ENCODE assay signal across 30 mouse cellular contexts in the genomic region with DNA sequence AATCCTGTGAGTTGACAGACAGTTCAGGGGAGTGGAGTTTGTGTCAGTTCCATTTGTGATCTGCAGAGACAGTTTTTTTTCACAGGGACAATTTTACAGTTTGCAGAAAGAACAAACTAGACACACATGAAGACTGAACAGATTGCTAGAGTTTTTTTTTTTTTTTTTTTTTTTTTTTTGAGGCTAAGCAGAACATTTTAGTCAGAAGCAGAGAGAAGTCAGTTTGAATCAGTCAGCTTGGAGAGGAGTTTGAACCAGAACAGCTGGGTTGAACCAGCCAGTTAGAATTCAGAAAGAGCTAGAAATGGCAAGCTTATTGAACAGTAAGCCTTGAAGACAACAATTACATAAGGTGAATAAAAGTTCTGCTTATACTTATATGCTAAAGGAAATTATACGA.
"Had no signal": no experiment of that assay in that cellular context is flagged by ENCODE, and none has a peak within 500 bp of the region (broad histone marks: within the 10 kb centered on the region; RNA-seq: fewer than 3 reads in every experiment).

No protein-coding gene starts in this region.

- H3K9me3 ChIP-seq: heart, embryonic 15.5 days; intestine, embryonic 15.5 days had no signal

- H3K4me3 ChIP-seq: heart, embryonic 12.5 days; heart, embryonic 13.5 days; heart, embryonic 15.5 days; hindbrain, embryonic 10.5 days; hindbrain, embryonic 12.5 days; hindbrain, embryonic 13.5 days; hindbrain, embryonic 15.5 days; intestine, embryonic 15.5 days; kidney, embryonic 15.5 days; layer of hippocampus, adult 2 months; left cerebral cortex, adult 2 months had no signal

- DNase-seq: heart, postnatal 10 days; heart, postnatal 14 days; heart, postnatal 36 days; heart, postnatal 4 days; kidney, adult 11 months; kidney, adult 18-20 months; kidney, adult 2 months; kidney, adult 8-10 months; kidney, adult 9 months; kidney, postnatal 10 days; kidney, postnatal 14 days; kidney, postnatal 25 days; kidney, postnatal 36 days; kidney, postnatal 4 days; layer of hippocampus, adult 9-11 months; layer of hippocampus, postnatal 36 days had no signal

- H3K4me1 ChIP-seq: heart, embryonic 12.5 days; heart, embryonic 13.5 days; heart, embryonic 15.5 days; hindbrain, embryonic 10.5 days; hindbrain, embryonic 12.5 days; hindbrain, embryonic 13.5 days; hindbrain, embryonic 15.5 days; intestine, embryonic 15.5 days; kidney, embryonic 15.5 days had no signal

- H3K36me3 ChIP-seq: heart, embryonic 12.5 days; heart, embryonic 13.5 days; heart, embryonic 15.5 days; hindbrain, embryonic 10.5 days; hindbrain, embryonic 12.5 days; hindbrain, embryonic 13.5 days; hindbrain, embryonic 15.5 days; intestine, embryonic 15.5 days; kidney, embryonic 15.5 days had no signal

- H3K9ac ChIP-seq: heart, embryonic 12.5 days; heart, embryonic 13.5 days; heart, embryonic 15.5 days; hindbrain, embryonic 12.5 days; hindbrain, embryonic 13.5 days; hindbrain, embryonic 14.5 days; hindbrain, embryonic 15.5 days; intestine, embryonic 15.5 days; kidney, embryonic 15.5 days had no signal

- H3K27ac ChIP-seq: heart, embryonic 13.5 days; heart, embryonic 15.5 days; hindbrain, embryonic 10.5 days; hindbrain, embryonic 12.5 days; hindbrain, embryonic 13.5 days; hindbrain, embryonic 14.5 days; hindbrain, embryonic 15.5 days; hindbrain, postnatal 0 days; intestine, embryonic 15.5 days; kidney, embryonic 15.5 days; kidney, postnatal 0 days; layer of hippocampus, adult 2 months; left cerebral cortex, adult 2 months had no signal
